Mouse (Mus musculus) ES-Bruce4 (cell line): ENCODE results near the gene Slc24a3.

Experiments used
- CTCF ChIP-seq: IDR thresholded peaks from one replicate; pipeline ENCODE4 v1.8.1; 2011; ENCODE audit warnings: low read depth, low read length
- EP300 ChIP-seq: IDR thresholded peaks from 2 replicates; pipeline ENCODE4 v1.6.1; 2011; ENCODE audit warnings: low read depth, low read length; ENCODE audit not compliant: insufficient read depth
- POLR2A ChIP-seq: IDR thresholded peaks from one replicate; pipeline ENCODE4 v1.8.1; 2011; ENCODE audit warnings: low read length; ENCODE audit not compliant: insufficient read depth

- no peak for TF ChIP-seq CTCF
- TF ChIP-seq POLR2A = no peak
- no peak for TF ChIP-seq EP300
Measured at GRCm38 (mm10) chr2:145326544-145326943, 159.0 kb downstream of the Slc24a3 start.
